Mouse (Mus musculus) mouse embryonic stem cell (cell line): ENCODE data around the gene Mthfsl.
"Not testable (repeated sequence)": the region's sequence is repeated elsewhere in the genome, so short reads cannot be mapped to it uniquely, and the experiment has no call there.

Source experiments
- in situ Hi-C, 2 experiments: fragments of 300-500 bp; cut with MboI; formaldehyde crosslinking; loops; 1 replicate in 1 of 2; 3 replicates in 1 of 2; pipeline ENCODE4 v1.14.3; 2019 to 2020; ENCODE audit warnings: low sequenced_read_pairs in 2 of 2, low pct_unique_long_range_greater_than_20kb in 1 of 2, mixed read lengths in 1 of 2; ENCODE audit not compliant: unreplicated experiment in 1 of 2

The Mthfsl gene

DNA sequence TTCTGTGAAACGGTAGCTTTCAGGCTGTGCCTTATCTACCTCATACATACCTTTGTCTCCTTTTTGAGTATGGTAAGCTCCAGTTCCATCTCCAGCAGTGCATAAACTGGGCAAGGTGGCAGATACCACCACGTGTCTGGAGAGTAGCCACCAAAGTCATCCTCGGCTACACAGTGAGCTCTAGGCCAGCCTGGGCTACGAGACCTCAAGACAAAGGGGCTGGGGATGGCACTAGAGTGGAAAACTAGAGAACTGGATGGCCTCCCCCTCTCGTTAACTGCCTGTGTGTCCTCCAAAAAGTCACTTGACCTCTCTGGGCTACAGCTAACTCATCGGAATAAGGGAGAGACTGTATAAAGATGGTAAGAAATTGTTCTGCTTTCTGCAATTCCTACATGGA is 10.8 kb downstream of the Mthfsl start:
- in situ Hi-C loops, result no loop called here

DNA sequence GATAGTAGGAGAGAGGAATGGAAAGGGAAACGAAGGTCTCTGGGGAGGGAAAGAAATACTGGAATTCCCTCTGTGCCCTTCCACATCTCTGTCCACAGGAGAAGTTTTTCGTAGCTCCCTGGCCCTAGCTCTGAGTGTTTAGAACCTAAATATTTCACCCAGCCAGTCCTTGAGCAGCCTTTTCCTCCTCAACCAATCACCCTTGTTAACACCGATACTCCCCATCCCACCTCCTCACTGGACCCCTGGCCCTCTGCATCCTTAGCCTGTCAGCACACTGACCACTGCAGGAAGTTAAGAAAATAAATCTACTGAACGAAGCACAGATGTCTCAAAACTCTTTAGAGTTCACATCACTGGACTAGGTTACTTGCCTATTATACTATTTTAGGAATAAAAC is 13.4 kb downstream of the Mthfsl start:
- in situ Hi-C loops, result no loop called here

DNA sequence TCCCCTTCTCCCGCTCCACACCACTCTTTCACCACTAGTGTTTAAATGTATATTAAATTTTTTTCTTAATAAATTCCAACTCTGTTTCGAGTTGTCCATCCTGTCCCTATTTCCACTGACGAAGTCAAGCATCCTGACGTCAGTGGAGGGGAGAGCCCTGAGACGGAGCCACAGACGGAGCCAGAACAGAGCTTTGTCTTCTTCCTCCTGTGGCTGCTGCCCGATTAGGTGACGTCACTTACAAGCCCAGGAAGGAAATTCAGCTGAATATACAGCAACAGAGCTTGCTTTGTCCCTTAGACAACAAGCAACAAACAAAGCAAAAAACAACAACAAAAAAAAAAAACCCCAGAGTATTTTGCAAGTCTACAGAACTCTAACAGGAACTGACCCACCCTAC is 14.9 kb downstream of the Mthfsl start:
- in situ Hi-C loops, result not testable (repeated sequence)

DNA sequence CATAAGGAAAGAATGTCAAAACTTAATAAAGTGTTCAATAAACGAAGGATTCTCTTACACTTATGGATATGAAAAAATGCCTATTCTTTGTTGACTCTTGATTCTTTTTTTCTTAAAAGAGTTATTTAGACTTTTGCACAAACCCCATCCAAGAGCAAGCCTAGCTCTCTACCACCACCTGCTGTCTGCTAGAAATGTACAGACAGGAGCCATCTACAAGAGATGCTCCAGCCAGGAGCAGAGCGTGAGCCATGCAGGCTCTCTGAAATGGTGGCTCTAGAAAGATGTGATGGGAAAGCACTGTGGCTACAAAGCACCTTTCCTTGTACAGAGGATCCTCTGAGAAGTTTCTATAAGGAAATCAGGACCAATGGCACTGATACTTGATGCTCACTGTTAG is 21.4 kb downstream of the Mthfsl start:
- in situ Hi-C loops, result not testable (repeated sequence)

DNA sequence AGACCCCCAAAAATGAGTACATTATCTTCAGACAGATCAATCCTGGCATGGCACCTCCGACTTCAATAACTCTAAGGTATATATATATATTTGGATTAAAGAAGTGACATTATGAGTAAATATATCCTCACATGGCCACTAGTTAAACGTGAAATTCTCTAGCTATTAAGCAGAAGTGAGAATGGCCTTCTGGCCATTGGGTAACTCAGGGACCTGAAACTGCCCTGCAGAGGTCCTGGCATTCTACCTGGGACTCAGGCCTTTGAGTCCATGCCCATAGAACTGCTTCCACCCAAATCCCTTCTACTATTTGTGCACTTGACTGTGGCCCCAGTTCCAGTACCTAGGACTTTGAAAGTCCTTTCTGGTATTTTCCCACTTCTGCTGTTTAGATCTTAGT is 28.8 kb downstream of the Mthfsl start:
- in situ Hi-C loops, result not testable (repeated sequence)

DNA sequence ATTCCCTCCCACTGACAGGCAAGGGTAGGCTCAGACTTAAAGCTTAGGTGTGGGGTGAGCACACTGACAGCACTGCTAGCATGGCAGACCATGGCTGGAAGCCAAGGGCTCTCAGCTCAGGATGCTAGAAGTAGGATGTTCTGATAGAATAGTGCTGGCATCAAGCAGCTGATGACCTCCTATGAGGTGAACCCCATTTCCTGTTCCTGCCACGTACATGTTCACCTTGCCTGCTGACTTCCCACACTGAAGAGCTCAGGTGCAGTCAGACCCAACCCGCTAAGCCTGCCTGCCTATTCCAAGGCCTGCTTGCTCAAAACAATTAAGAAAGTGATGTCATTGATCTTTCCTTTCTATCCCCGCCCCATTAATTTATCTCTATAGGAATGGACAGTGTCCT is 30.6 kb downstream of the Mthfsl start:
- in situ Hi-C loops, result not testable (repeated sequence)

DNA sequence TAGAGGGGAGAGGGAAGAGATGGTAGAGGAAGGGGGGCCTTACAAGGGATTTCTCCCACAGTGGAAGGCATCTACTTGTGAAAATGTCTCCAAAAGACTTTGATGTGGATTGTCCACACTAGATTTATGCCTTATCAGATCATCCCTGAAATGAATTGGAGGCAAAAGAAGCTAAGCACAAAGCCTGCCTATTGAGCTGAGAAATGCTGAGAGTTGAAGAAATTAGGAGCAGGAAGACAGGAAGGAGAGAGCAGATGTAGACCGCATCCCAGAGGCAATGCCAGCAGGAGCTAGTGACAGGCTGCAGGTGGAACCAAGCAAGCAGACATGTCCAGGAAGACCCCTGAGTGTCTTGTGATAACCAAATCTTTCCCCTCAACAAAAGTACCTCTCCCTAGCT is 33.4 kb downstream of the Mthfsl start:
- in situ Hi-C loops, result not testable (repeated sequence)

DNA sequence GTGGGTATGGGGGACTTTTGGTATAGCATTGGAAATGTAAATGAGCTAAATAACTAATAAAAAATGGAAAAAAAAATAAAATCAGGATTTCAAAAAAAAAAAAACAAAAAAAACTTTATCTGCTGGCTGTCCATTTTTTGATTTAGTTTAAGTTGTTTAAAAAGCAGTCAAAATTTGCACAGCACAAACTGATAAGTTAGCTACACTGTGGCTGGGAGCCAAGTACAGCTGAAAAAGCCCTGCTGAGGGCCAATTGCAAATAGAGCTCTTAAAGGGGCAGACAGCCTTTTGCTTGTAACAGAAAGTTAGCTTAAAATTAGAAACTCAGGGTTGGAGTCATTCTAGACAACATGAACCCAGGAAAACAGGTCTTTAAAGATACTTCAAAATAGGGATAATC is 61.8 kb downstream of the Mthfsl start:
- in situ Hi-C loops, result not testable (repeated sequence)

DNA sequence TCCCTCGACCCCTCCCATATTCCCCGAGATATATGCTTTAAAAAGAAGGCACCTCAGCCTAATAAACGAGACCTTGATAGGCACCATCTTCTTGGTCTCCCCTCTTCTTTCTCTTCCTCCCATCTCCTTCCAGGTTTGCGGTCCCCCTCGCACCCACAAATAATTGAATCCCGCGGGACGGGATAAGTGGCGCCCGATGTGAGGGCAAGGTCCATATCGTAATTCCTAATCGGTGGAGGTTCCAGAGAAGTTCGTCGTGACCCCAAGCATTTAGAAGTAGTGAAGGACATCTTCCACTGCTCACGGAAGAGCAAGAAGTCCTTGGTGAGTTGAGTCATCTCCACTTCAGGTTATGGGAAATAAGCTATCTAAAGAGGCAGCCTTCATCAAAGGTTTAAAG is 69.4 kb downstream of the Mthfsl start:
- in situ Hi-C loops, result not testable (repeated sequence)
